Mouse (Mus musculus): ENCODE measurements around the gene Nt5c1a. TPM values are rescaled to one million over a fixed set of nuclear protein-coding genes. Genes with fewer than 3 reads are reported as not detected.

The Nt5c1a gene
- polyA plus RNA-seq, 1 experiment from 2014 or later, result 0.10 TPM

DNA sequence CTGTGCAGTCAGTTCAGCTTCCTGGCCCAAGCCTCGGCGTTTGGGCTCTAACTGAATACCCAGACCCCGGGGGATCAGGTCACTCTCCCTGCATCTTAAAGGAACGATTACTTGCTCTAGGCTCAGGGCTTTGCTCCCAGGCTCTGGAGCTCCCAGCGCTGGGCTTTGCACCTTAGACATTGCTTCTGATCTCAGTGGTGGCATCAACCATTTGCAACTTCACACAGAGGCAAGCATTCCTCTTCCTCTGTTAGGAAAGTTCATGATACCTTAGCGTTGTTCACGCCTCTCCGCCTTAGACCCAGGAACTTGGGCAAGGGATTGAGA is 753 bp downstream of the Nt5c1a start:
- H3K9ac ChIP-seq (replicated peaks; ENCODE audit: low read depth), result no peak overlapping the region
- TF ChIP-seq EP300 (IDR thresholded peaks at IDR 0.05) (no peak), CTCF (IDR thresholded peaks at IDR 0.05) (no peak)
- H3K4me2 ChIP-seq (replicated peaks; ENCODE audit: low read depth, low read length), result peak overlapping the region; percentile 62; the same call in 1 of the 2 replicates
- H3K4me1 ChIP-seq (ENCODE audit: insufficient read depth, low read depth, low read length), result 0 out of 2 replicates have a peak, but pooled peaks cover 5% of the 10 kb centered on the region
- H3K36me3 ChIP-seq (ENCODE audit: insufficient read depth, low read length), result no peaks in the 10 kb centered on the region
- H3K27ac ChIP-seq (ENCODE audit: low read length), result no peak overlapping the region
- ATAC-seq, result no peak
- no peaks in the 10 kb centered on the region for H3K9me3 ChIP-seq (ENCODE audit: low read length)
- WGBS, result 14% methylated on average over 8 of the region's 8 CpGs
- no peak overlapping the region for H3K4me3 ChIP-seq (ENCODE audit: low read depth, low read length)
- H3K27me3 ChIP-seq (replicated peaks; ENCODE audit: insufficient read depth, low read length), result peaks cover 18% of the 10 kb centered on the region
- no peak for DNase-seq (ENCODE audit: low spot score)

DNA sequence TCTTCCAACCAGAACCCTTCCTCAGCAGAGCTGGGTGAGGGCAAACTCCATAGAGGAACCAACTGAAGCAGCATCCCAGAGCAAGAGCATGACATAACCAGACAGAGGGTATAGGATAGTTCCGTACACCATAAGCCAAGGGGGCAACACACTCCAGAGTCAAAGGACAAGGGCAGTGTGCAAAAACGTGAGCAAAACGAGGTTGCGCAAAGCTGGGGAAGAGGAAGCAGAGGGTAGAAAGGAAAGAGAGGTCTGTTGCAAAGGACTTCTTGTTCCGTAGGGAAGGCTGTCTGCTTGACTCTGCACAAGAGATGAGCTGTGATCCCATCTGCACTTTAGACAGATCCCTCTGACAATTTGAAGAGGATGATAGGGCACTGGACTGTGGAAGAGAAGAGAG is 6.0 kb downstream of the Nt5c1a start:
- Histone ChIP-seq H3K4me2 (replicated peaks; ENCODE audit: low read depth, low read length) (no peak overlapping the region), H3K27me3 (replicated peaks; ENCODE audit: insufficient read depth, low read length) (no peaks in the 10 kb centered on the region), H3K9me3 (ENCODE audit: low read length) (no peaks in the 10 kb centered on the region), H3K9ac (replicated peaks; ENCODE audit: low read depth) (no peak overlapping the region), H3K4me3 (ENCODE audit: low read depth, low read length) (no peak overlapping the region), H3K27ac (ENCODE audit: low read length) (no peak overlapping the region), H3K36me3 (ENCODE audit: insufficient read depth, low read length) (no peaks in the 10 kb centered on the region), H3K4me1 (ENCODE audit: insufficient read depth, low read depth, low read length) (no peaks in the 10 kb centered on the region)
- no peak for DNase-seq (ENCODE audit: low spot score)
- TF ChIP-seq CTCF (IDR thresholded peaks at IDR 0.05), result no peak
- no peak for TF ChIP-seq EP300 (IDR thresholded peaks at IDR 0.05)
- 61% methylated on average over 5 of the region's 5 CpGs for WGBS
- ATAC-seq, result no peak

DNA sequence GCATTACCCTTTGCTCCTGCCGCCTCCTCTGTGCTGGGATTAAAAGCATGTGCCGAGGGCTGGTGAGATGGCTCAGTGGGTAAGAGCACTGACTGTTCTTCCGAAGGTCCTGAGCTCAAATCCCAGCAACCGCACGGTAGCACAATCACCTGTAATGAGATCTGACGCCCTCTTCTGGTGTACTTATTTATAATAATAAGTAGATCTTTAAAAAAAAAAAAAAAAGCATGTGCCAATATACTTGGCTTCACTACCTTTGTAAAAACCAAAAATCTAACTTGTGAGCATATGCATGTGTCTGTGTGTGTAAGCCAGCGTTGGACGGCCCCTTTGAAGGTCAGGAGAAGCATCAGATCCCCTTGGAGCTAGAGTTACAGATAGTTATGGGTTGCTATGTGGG is 9.7 kb downstream of the Nt5c1a start:
- Histone ChIP-seq H3K4me2 (replicated peaks; ENCODE audit: low read depth, low read length) (no peak overlapping the region), H3K27me3 (replicated peaks; ENCODE audit: insufficient read depth, low read length) (no peaks in the 10 kb centered on the region), H3K9me3 (ENCODE audit: low read length) (no peaks in the 10 kb centered on the region), H3K27ac (ENCODE audit: low read length) (no peak overlapping the region), H3K9ac (replicated peaks; ENCODE audit: low read depth) (no peak overlapping the region), H3K4me3 (ENCODE audit: low read depth, low read length) (no peak overlapping the region), H3K4me1 (ENCODE audit: insufficient read depth, low read depth, low read length) (no peaks in the 10 kb centered on the region), H3K36me3 (ENCODE audit: insufficient read depth, low read length) (no peaks in the 10 kb centered on the region)
- WGBS, result 57% methylated on average over 8 of the region's 8 CpGs
- TF ChIP-seq EP300 (IDR thresholded peaks at IDR 0.05) (no peak), CTCF (IDR thresholded peaks at IDR 0.05) (no peak)
- ATAC-seq (no peak), DNase-seq (ENCODE audit: low spot score) (no peak)

DNA sequence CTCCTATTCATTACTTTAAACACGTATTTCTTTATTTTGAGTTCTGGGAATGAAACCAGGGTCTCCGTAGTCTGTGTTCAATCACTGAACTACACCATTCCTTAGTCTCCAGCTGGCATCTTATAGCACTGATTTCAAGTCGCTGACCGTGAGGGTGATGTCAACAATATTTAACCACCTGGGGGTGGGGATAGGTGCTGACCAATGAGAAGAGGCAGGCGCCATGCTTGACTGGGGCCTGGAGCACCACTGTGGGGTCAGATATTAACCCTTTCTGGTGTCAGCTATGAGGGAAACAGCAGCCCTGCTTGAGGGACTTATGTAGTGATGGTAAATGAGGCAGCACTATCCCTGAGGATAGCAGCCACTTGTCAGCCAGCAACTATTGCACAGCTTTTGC is 10.1 kb downstream of the Nt5c1a start:
- TF ChIP-seq CTCF (IDR thresholded peaks at IDR 0.05) (no peak), EP300 (IDR thresholded peaks at IDR 0.05) (no peak)

DNA sequence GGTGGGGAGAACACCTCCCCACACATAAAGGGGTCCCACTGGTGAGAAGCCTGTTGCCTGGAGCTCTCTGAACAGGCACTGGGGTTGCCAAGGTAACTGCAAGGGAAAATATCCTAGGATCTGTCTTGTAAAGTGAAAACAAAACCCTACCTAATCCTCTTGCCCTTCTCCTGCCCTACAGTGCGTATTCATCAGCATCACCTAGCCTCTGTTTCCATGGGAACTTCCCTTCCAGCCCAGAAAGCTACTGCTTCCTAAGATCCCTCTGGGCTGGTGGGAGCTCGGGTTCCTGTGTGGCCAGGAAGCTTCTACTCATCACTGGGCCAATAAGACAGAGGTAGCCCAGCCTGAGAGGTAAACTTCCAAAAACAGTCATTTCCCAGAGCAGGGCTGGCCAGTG is 11.0 kb downstream of the Nt5c1a start:
- Histone ChIP-seq H3K9ac (replicated peaks; ENCODE audit: low read depth) (no peak overlapping the region), H3K36me3 (ENCODE audit: insufficient read depth, low read length) (no peaks in the 10 kb centered on the region), H3K27ac (ENCODE audit: low read length) (no peak overlapping the region), H3K9me3 (ENCODE audit: low read length) (no peaks in the 10 kb centered on the region), H3K4me3 (ENCODE audit: low read depth, low read length) (no peak overlapping the region), H3K4me2 (replicated peaks; ENCODE audit: low read depth, low read length) (no peak overlapping the region), H3K27me3 (replicated peaks; ENCODE audit: insufficient read depth, low read length) (no peaks in the 10 kb centered on the region), H3K4me1 (ENCODE audit: insufficient read depth, low read depth, low read length) (no peaks in the 10 kb centered on the region)
- no peak for TF ChIP-seq EP300 (IDR thresholded peaks at IDR 0.05)
- no peak for TF ChIP-seq CTCF (IDR thresholded peaks at IDR 0.05)
- ATAC-seq (no peak), DNase-seq (ENCODE audit: low spot score) (no peak)
- 25% methylated on average over 2 of the region's 2 CpGs for WGBS

More for the DNA sequence above, 10.1 kb downstream of the Nt5c1a start:
- Histone ChIP-seq H3K36me3 (ENCODE audit: insufficient read depth, low read length) (no peaks in the 10 kb centered on the region), H3K9me3 (ENCODE audit: low read length) (no peaks in the 10 kb centered on the region), H3K27me3 (replicated peaks; ENCODE audit: insufficient read depth, low read length) (no peaks in the 10 kb centered on the region), H3K4me1 (ENCODE audit: insufficient read depth, low read depth, low read length) (no peaks in the 10 kb centered on the region), H3K4me3 (ENCODE audit: low read depth, low read length) (no peak overlapping the region), H3K9ac (replicated peaks; ENCODE audit: low read depth) (no peak overlapping the region), H3K27ac (ENCODE audit: low read length) (no peak overlapping the region), H3K4me2 (replicated peaks; ENCODE audit: low read depth, low read length) (no peak overlapping the region)
- WGBS, result 31% methylated on average over 5 of the region's 5 CpGs
- ATAC-seq, result no peak
- DNase-seq (ENCODE audit: low spot score), result no peak

DNA sequence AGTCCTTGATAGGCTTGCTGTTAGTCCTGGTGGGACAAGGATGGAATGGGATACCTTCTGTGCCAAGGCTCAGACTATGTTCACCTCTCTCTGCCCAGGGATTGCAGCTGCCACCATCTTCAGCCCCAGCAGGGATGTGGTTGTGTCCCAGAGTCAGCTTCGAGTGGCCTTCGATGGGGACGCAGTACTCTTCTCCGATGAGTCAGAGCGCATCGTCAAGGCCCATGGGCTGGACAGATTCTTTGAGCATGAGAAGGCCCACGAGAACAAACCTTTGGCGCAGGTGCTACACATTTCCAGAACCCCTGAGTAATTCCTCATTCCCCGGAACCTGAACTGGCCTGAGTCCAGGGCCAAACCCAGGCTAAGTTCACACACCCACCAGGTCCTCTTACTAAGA is 12.7 kb downstream of the Nt5c1a start:
- H3K36me3 ChIP-seq (ENCODE audit: insufficient read depth, low read length), result no peaks in the 10 kb centered on the region
- no peak overlapping the region for H3K9ac ChIP-seq (replicated peaks; ENCODE audit: low read depth)
- no peak for TF ChIP-seq EP300 (IDR thresholded peaks at IDR 0.05)
- TF ChIP-seq CTCF (IDR thresholded peaks at IDR 0.05), result no peak
- no peak overlapping the region for H3K4me3 ChIP-seq (ENCODE audit: low read depth, low read length)
- no peak for DNase-seq (ENCODE audit: low spot score)
- no peaks in the 10 kb centered on the region for H3K9me3 ChIP-seq (ENCODE audit: low read length)
- no peak for ATAC-seq
- WGBS, result 86% methylated on average over 9 of the region's 9 CpGs
- H3K4me1 ChIP-seq (ENCODE audit: insufficient read depth, low read depth, low read length), result no peaks in the 10 kb centered on the region
- no peak overlapping the region for H3K4me2 ChIP-seq (replicated peaks; ENCODE audit: low read depth, low read length)
- H3K27me3 ChIP-seq (replicated peaks; ENCODE audit: insufficient read depth, low read length), result no peaks in the 10 kb centered on the region
- no peak overlapping the region for H3K27ac ChIP-seq (ENCODE audit: low read length)

DNA sequence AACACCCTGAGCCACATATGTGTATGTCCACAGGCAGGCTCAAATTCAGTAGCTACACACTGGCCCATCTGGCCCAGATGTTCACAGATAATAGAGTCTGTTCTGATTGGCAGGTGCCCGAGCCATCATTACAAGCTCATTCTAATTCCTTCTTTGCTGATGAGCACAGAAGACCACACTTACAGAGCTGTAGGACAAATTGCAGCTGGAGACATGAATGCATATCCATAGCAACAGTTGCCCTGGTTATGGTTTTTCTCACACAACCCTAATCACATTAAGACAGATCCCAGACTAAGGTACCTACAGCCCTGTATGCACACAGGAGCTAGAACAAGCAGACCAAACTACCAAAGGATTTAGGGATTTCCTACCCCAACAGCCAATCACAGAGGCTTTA is 14.1 kb downstream of the Nt5c1a start:
- Histone ChIP-seq H3K4me3 (ENCODE audit: low read depth, low read length) (no peak overlapping the region), H3K9ac (replicated peaks; ENCODE audit: low read depth) (no peak overlapping the region), H3K27ac (ENCODE audit: low read length) (no peak overlapping the region), H3K36me3 (ENCODE audit: insufficient read depth, low read length) (no peaks in the 10 kb centered on the region), H3K9me3 (ENCODE audit: low read length) (no peaks in the 10 kb centered on the region), H3K4me1 (ENCODE audit: insufficient read depth, low read depth, low read length) (no peaks in the 10 kb centered on the region), H3K4me2 (replicated peaks; ENCODE audit: low read depth, low read length) (no peak overlapping the region), H3K27me3 (replicated peaks; ENCODE audit: insufficient read depth, low read length) (no peaks in the 10 kb centered on the region)
- no peak for ATAC-seq
- DNase-seq (ENCODE audit: low spot score), result no peak
- TF ChIP-seq CTCF (IDR thresholded peaks at IDR 0.05) (no peak), EP300 (IDR thresholded peaks at IDR 0.05) (no peak)
- 83% methylated on average over 1 of the region's 1 CpGs for WGBS

Measured in lung, postnatal 0 days (tissue).